Mouse (Mus musculus): ENCODE measurements around the gene Cd300lf. TPM values are rescaled to one million over a fixed set of nuclear protein-coding genes. Genes with fewer than 3 reads are reported as not detected.

Gene Cd300lf
- polyA plus RNA-seq, 1 experiment = 6.9 TPM

DNA sequence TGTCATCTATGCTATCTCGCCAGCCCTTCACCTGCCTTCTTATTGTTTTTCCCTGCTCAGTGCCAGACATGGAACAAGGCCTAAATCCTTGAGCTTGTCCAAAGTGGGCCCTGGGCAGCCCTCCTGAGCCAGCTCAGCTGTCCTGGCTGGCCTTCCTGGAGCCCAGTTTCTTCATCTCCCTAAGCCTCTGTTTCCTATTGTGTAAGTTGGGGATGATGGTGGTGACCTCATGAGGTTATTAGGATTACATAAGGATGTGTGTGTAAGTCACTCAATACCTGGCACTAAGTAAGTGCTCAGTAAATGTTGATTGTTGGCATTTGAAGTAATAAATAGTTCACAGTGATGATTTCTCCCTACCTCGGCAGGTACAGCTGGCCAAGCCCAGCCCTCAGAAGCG is 33.0 kb upstream of the Cd300lf start:
- Histone ChIP-seq H3K4me1 (ENCODE audit: control insufficient read depth, insufficient read depth, insufficient read length, low read length) (peaks cover 27% of the 10 kb centered on the region), H3K27ac (ENCODE audit: insufficient read depth, low read depth, low read length) (peak overlapping the region; percentile 97), H3K36me3 (ENCODE audit: control insufficient read depth, insufficient read depth, low read length) (peaks cover 48% of the 10 kb centered on the region), H3K4me3 (ENCODE audit: low read depth, low read length) (peak overlapping the region; percentile 50), H3K27me3 (ENCODE audit: control insufficient read depth, insufficient read depth, low read length) (no peaks in the 10 kb centered on the region)
- TF ChIP-seq POLR2A (IDR thresholded peaks at IDR 0.05; ENCODE audit: low read depth, low read length) (no peak), CTCF (IDR thresholded peaks at IDR 0.05; ENCODE audit: extremely low read depth, insufficient read length, insufficient replicate concordance, low read depth, low read length) (no peak)
- WGBS = 38% methylated on average over 3 of the region's 3 CpGs

DNA sequence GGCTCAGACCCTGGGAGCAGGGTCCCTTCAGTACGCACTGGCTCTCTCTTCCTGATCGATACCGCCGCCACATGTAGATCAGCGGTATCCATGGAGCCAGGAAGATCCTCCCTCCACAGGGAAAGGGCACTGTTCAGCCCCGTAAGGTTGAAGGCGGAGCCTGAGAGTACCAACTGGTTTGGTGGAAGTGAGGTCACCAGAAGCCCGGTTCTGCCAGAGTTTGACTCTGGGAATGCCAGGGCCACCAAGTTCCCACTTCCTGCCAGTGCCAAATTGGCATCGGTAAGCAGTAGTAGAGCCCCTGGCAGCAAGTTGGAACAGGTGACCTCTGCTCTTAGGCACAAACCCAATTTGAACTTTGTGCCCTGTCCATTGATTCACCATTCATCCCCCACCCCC is 31.2 kb upstream of the Cd300lf start:
- TF ChIP-seq POLR2A (IDR thresholded peaks at IDR 0.05; ENCODE audit: low read depth, low read length) = peak; percentile 30; the same call in 1 of the 2 replicates
- TF ChIP-seq CTCF (IDR thresholded peaks at IDR 0.05; ENCODE audit: extremely low read depth, insufficient read length, insufficient replicate concordance, low read depth, low read length) = no peak
- 5% methylated on average over 9 of the region's 9 CpGs for WGBS
- Histone ChIP-seq H3K27ac (ENCODE audit: insufficient read depth, low read depth, low read length) (peak overlapping the region; percentile 85), H3K27me3 (ENCODE audit: control insufficient read depth, insufficient read depth, low read length) (no peaks in the 10 kb centered on the region), H3K36me3 (ENCODE audit: control insufficient read depth, insufficient read depth, low read length) (peaks cover 31% of the 10 kb centered on the region), H3K4me1 (ENCODE audit: control insufficient read depth, insufficient read depth, insufficient read length, low read length) (peaks cover 34% of the 10 kb centered on the region), H3K4me3 (ENCODE audit: low read depth, low read length) (peak overlapping the region; percentile 97)

DNA sequence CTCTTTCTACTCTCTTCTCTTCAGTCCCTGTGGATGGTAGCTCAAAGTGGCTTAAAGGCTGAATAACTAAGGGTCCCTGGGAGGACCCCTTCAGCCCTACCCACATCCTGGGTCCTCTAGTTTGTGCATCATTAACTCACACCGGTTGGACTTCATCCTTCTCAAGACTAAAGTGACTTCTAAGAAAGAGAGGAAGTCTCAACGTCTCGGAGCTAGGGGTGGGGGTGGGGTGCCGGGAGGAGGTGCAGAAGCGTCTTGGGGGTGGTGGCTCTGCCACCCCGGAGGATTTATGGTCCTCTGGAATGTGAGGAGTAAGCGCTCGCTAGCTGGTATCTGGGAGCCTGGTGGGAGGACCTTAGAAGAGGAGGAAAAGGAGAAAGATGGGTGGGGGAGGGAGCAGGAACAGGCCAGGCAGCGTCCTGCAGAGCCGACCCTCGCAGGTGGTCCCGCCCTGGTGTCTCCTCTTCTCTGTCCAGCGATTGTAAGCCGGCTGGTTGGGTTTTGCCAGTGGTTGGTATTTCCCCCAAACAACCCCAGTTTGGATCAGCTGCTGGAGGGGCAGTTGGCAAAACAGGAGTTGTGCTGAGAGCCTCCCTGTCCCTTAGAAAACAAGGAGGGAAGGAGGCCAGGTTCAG is 30.7 kb upstream of the Cd300lf start:
- Histone ChIP-seq H3K4me3 (ENCODE audit: low read depth, low read length) (peak overlapping the region; percentile 97), H3K4me1 (ENCODE audit: control insufficient read depth, insufficient read depth, insufficient read length, low read length) (peaks cover 36% of the 10 kb centered on the region), H3K27ac (ENCODE audit: insufficient read depth, low read depth, low read length) (peak overlapping the region; percentile 85), H3K36me3 (ENCODE audit: control insufficient read depth, insufficient read depth, low read length) (peaks cover 29% of the 10 kb centered on the region), H3K27me3 (ENCODE audit: control insufficient read depth, insufficient read depth, low read length) (no peaks in the 10 kb centered on the region)
- TF ChIP-seq CTCF (IDR thresholded peaks at IDR 0.05; ENCODE audit: extremely low read depth, insufficient read length, insufficient replicate concordance, low read depth, low read length) = no peak
- no peak for TF ChIP-seq POLR2A (IDR thresholded peaks at IDR 0.05; ENCODE audit: low read depth, low read length)
- WGBS = 1% methylated on average over 14 of the region's 14 CpGs

DNA sequence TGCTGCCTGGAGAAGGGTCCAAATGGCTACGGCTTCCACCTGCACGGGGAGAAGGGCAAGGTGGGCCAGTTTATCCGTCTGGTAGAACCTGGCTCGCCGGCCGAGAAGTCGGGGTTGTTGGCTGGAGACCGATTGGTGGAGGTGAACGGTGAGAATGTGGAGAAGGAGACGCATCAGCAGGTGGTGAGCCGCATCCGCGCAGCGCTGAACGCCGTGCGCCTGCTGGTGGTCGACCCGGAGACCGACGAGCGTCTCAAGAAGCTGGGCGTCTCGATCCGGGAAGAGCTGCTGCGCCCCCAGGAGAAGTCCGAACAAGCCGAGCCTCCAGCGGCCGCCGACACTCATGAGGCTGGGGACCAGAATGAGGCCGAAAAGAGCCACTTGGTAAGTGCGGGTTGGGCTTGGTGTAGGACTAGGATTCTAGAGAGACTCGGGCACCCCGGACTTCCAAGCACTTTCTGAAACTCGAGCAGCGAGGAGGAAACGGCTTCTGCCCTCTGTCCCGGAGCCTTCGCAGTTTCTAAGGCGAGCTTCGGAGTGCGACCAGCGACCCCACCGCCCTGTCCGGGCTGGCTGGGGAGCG is 29.9 kb upstream of the Cd300lf start:
- no peaks in the 10 kb centered on the region for H3K27me3 ChIP-seq (ENCODE audit: control insufficient read depth, insufficient read depth, low read length)
- H3K4me1 ChIP-seq (ENCODE audit: control insufficient read depth, insufficient read depth, insufficient read length, low read length) = peaks cover 35% of the 10 kb centered on the region
- peaks cover 23% of the 10 kb centered on the region for H3K36me3 ChIP-seq (ENCODE audit: control insufficient read depth, insufficient read depth, low read length)
- under 1% methylated on average over 47 of the region's 47 CpGs for whole genome bisulfite sequencing
- H3K4me3 ChIP-seq (ENCODE audit: low read depth, low read length) = peak overlapping the region; percentile 97
- peak overlapping the region; percentile 85 for H3K27ac ChIP-seq (ENCODE audit: insufficient read depth, low read depth, low read length)
- TF ChIP-seq POLR2A (IDR thresholded peaks at IDR 0.05; ENCODE audit: low read depth, low read length) (no peak), CTCF (IDR thresholded peaks at IDR 0.05; ENCODE audit: extremely low read depth, insufficient read length, insufficient replicate concordance, low read depth, low read length) (no peak)

DNA sequence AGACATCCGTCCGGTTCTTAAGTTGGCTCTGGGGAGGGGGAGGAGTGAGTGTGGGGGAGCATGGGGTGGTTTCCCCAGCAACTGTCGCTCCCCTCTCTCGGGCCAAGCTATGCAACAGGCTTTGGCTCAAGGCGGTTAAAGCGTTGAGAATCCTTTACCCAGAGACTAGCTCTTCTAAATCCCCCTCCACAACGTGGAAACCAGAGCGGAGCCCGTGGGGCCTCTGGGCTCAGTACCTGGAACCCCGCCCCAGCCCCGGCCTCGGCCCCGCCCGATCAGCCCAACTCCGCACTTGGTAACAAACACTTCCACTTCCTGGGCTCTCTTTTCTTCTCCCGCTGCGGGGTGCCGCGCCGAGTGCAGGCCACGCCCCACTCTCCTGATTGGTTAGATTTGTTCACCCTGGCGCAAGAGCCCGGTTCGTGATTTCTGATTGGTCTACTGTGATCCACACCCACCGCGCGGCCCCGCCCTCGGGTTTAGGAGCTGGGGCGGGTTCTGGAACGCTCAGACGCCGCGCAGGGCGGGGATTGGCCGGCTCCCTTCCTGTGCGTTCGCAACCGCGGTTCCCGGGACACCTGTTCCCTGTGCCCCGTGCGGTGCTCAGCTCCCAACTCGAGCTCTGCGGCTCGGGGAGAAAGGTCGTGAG is 29.2 kb upstream of the Cd300lf start, which contains the start of gene Slc9a3r1:
Slc9a3r1 (plus strand) TSS at position 510 of the 649 bp plus-strand sequence.
- peak; percentile 100 for TF ChIP-seq POLR2A (IDR thresholded peaks at IDR 0.05; ENCODE audit: low read depth, low read length)
- TF ChIP-seq CTCF (IDR thresholded peaks at IDR 0.05; ENCODE audit: extremely low read depth, insufficient read length, insufficient replicate concordance, low read depth, low read length) = no peak
- WGBS = under 1% methylated on average over 47 of the region's 47 CpGs
- peak within 1 kb of the TSS; percentile 95 for H3K27ac ChIP-seq (ENCODE audit: insufficient read depth, low read depth, low read length)
- H3K36me3 ChIP-seq (ENCODE audit: control insufficient read depth, insufficient read depth, low read length) = peaks cover 16% of the 10 kb centered on the region
- peaks cover 29% of the 10 kb centered on the region for H3K4me1 ChIP-seq (ENCODE audit: control insufficient read depth, insufficient read depth, insufficient read length, low read length)
- H3K4me3 ChIP-seq (ENCODE audit: low read depth, low read length) = peak within 1 kb of the TSS; percentile 97
- no peaks in the 10 kb centered on the region for H3K27me3 ChIP-seq (ENCODE audit: control insufficient read depth, insufficient read depth, low read length)

DNA sequence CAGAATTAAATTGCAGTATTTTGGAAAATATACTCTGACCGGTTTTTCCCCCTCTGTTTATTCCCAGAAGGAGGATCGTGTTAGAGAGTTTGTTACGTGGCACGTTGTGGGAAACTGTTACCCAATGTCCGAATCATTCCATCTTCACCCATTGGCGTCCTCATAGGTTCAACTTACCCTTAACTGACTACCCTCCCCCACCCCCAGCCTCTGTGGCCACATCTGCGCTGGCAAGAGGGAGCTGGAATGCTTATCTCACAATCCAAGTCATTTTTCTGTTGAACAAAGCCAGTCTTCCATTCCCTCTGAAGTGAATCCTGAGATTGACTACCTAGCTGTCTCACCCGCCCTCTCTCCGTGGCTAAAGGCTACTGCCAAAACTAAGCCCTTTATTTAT is 28.4 kb upstream of the Cd300lf start:
- Histone ChIP-seq H3K4me1 (ENCODE audit: control insufficient read depth, insufficient read depth, insufficient read length, low read length) (peaks cover 24% of the 10 kb centered on the region), H3K27me3 (ENCODE audit: control insufficient read depth, insufficient read depth, low read length) (no peaks in the 10 kb centered on the region), H3K27ac (ENCODE audit: insufficient read depth, low read depth, low read length) (peak overlapping the region; percentile 95), H3K36me3 (ENCODE audit: control insufficient read depth, insufficient read depth, low read length) (peaks cover 11% of the 10 kb centered on the region), H3K4me3 (ENCODE audit: low read depth, low read length) (peak overlapping the region; percentile 15; the same call in 1 of the 2 replicates)
- TF ChIP-seq CTCF (IDR thresholded peaks at IDR 0.05; ENCODE audit: extremely low read depth, insufficient read length, insufficient replicate concordance, low read depth, low read length) = no peak
- TF ChIP-seq POLR2A (IDR thresholded peaks at IDR 0.05; ENCODE audit: low read depth, low read length) = no peak
- WGBS = 39% methylated on average over 9 of the region's 9 CpGs

Data from small intestine, adult 2 months (tissue).